Mouse (Mus musculus) WW6 (cell line): Measurements from ENCODE around the gene Diras1.

Experiments used
- DNase-seq: peaks from one replicate; pipeline ENCODE4 v3.0.0-alpha.2; 2013; ENCODE audit warnings: low read depth, low spot score

Gene Diras1

DNA sequence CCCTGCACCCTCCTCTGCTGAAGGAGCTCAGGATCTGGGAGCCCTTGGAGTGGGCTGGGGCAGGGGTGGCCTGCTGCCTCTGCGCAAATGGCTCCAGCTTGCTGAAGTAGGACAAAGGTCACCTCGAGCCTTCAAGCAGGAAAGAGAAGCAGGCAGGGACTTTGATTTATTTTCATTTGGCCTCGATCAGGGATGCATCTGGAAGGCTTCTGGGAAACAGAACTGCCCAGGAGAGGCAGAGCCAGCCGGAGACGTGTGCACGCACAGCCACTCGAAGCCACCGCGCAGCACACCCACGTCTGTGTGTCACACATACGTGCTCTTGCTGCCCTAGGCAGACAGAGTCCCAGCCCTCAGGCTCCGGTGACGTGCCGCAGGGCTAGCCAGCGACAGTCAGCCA lies 53.9 kb downstream of the Diras1 start:
- no peak for DNase-seq

- DNase-seq = no peak
Measured at GRCm38 (mm10) chr10:80970159-80970558, 55.3 kb downstream of the Diras1 start.
